Mouse (Mus musculus) heart, postnatal 4 days (tissue): ENCODE data around the gene Phgdh. TPM values are rescaled to one million over a fixed set of nuclear protein-coding genes. Genes with fewer than 3 reads are reported as not detected.

Source experiments
- DNase-seq: peaks from one replicate; pipeline ENCODE4 v3.0.0; 2021
- total RNA-seq, 2 experiments: library from RNA; stranded (reverse); gene quantifications; 2 replicates each; pipeline ENCODE4 v1.2.3; 2021

Gene Phgdh
- total RNA-seq, 2 experiments from 2014 or later = 11.2 to 13.9 TPM

DNA sequence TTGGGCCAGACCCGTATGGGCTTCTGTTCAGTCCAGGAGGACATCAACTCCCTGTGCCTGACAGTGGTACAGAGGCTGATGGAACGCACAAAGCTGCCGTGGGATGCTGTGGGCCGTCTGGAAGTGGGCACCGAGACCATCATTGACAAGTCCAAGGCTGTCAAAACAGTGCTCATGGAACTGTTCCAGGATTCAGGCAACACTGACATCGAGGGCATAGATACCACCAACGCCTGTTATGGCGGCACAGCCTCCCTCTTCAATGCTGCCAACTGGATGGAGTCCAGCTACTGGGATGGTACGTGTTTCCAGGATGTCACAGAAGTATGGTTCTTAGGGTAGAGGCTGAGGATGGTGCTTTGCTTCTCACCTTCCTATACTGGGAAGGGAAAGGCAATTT lies 48.7 kb downstream of the Phgdh start:
- no peak for DNase-seq

DNA sequence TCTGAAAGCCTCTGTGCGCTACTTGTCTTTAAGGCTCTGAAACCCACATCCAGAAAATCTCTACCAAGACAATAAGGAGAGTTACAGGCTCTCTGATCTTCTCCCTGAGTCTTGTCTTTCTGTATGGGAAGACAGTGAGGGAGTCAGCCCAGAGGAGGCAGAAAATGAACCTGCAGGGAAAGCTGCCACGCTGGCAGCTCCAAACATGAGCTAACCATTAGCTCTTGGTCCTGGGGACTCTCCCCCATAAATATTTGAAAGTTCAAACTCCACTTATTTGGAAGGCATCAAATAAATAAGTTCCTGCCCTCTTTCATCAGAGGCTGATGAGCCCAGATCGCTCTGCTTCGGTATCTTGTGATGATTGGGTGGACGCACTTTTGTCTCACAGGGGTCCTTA lies 56.6 kb downstream of the Phgdh start:
- DNase-seq = no peak

DNA sequence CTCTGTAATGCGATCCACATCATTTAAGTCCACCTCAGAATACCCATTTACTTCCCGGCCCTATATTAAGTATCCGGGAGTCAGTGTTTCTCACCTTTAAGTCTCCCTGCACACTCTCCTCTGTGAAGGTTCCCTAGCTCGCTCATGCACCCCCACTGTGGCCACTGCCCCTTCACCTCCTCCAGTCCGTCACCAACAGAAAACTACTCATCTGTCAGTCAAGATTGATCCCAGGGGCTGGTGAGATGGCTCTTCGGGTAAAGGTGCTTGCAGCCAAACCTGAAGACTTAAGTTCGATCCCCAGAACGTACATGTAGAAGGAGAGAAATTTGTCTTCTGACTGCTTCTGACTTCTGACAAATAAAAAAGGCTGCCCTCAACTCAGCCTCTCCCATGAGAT lies 57.4 kb downstream of the Phgdh start:
- DNase-seq = no peak

DNA sequence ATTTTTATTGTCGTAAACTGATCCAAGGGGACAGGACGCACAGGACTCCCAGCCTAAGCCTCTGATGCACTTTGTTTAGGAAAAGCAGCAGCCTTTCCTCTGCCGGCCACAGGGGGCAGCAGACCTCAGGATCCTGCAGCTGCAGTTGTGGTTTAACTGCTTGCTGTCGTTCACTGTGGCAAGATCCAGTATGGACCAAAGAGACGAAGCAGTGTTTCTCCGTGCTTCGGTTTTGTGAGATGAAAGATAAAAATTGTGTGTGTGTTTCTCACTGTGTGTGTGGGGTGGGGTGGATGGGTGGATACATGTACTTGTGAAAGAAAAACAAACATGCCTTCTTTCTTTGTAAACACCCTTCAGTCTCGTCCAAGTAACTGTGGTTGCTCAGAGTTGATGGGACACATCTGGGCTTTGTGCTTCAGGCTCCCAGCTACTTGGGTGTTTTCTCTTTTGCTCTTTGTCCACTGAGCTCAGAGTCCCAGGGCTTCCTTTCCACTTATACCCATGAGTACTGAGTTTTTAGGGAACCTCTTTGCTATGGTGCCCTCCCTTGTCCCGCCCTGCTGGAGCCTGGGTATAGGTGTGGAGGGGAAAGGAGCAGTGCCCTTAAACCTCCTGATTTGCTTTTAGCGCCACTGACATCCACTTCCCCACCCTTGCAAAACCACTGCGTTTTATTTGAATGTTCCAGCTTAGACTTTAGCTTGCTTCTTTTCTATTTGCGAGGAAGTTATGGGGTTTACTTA lies 58.7 kb downstream of the Phgdh start:
- peak; percentile 78 for DNase-seq

DNA sequence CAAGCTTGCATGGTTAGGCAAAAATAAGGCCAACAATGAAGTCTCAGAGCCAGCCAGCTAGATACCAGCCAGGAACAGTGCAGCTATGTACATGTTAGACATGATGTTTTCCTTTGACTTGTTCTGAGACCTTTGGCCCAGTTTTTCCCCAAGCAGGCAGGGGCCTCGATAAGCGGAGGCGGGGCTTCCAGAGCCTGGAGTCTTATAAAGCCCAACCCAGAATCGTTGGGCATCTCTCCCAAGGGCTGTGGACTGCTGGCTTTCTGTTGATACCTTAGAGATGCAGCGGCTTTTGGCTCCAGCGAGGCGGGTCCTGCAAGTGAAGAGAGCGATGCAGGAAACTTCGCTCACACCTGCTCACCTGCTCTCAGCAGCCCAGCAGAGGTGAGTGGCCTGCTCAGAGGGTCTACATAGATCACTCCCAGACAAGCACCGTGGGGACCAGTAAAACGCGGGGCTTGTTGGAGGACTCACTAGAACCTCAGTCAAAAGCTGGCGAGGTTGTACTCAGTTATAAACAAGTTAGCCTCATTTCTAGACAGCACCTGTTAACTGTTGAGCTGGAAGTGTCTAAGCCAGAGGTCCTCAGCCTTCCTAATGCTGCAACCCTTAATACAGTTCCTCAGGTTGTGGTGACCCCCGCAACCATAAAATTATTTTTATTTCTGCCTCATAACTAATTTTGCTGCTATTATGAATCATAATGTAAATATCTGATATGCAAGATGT lies 59.4 kb downstream of the Phgdh start, which contains the start of gene Hmgcs2:
TSS of gene Hmgcs2 (plus strand) at position 232 of the 729 bp plus-strand sequence.
- DNase-seq = peak; percentile 79

DNA sequence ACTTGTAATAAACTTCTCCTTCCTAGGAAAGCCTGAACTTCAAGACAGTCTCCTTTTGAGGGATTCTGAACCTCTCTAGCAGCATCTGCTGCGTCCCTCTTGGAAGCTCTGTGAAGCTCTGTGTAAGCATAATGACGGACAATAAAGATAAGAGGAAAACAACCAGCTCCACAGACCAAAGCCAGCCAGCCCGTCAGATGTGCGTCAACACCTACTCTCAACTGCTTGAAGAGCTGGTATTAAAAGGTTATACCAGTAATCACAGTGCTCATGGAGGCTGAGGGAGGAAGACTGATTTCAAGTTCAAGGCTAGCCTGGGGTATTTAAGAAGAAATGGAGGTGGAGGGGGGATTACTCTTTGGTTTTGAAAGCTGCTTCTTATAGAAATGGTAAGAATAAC lies 60.1 kb downstream of the Phgdh start:
- peak; percentile 23 for DNase-seq

DNA sequence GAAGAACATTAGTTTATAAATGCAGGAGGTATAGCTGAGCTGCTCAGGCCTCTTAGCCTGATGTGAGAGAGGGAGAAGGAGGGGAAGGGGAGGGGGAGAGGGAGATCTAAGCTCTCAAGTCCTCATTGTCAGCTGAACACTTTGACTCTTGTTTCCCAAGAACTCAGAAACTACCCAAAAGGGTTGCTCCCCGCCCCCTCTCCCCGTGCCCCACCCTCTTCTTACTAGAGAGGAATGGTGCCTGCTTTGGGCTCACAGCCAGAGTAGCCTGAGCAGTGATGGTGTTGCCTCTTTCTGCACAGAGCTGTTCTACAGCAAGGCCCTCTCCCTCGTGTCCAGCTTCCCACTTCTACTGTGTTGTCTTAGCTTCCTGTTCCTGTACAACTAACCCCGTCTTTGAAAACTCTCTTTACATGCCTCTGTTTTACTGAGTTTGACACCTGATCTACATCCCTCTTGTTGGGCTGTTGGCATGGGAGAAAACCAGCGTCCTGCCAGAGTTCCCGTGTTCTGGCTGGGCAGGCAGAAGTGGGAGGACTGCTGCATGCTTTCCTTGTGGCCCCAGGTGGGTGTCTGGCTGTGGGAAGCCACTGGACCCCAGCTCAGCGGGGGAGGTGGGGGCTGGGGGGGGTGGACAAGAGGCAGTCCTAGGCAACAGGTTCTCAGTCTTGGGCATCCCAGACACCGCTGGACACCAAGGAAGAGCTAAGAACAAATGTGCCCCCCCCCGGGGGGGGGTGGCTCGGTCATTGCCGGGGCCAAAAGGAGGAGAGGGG lies 66.0 kb downstream of the Phgdh start:
- DNase-seq = no peak

DNA sequence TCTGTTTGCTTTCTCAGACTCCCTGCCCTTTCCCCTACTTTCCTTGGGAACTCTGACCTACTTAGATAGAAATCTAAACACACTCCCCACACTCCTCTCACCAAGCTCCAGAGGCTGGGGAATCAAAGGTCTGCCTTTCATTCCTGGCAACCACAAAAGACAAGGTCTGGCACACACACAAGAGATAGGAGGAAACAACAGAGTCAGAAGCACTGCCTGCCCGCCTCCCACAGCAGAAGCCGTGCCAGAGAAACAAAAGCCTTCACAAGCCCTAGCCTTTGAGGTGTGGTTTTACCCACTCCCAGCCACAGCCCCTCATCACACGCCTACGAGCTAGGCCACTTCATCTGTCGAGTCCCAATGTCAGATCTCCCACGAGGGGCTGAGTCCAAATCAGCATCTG lies 72.5 kb downstream of the Phgdh start:
- DNase-seq = peak; percentile 51

Other genes starting within 250 kb of the Phgdh start
- gene Adam30, start 179.4 kb downstream of the Phgdh start, total RNA-seq = under 1 TPM in 1 of 2 experiments, not detected in 1; 0.21 TPM
- gene Reg4, start 117.8 kb downstream of the Phgdh start, total RNA-seq = not detected
- gene Hmgcs2, start 59.6 kb downstream of the Phgdh start, total RNA-seq = 100 to 1,000 TPM; 203 to 271 TPM
- 1 to 10 TPM; 9.4 to 9.8 TPM for gene Zfp697, start 42.5 kb upstream of the Phgdh start, total RNA-seq
- not detected for gene Gm4450, start 117.1 kb upstream of the Phgdh start, total RNA-seq
- gene Hsd3b4, start 170.5 kb upstream of the Phgdh start, total RNA-seq = not detected
- not detected for gene Gm10681, start 248.8 kb upstream of the Phgdh start, total RNA-seq